Mouse (Mus musculus) spleen, adult 12 weeks (tissue): ENCODE data around the gene Fam122b.

Source experiments
- DNase-seq: peaks from one replicate; pipeline ENCODE4 v3.0.0; 2022; ENCODE audit warnings: low spot score

Fam122b gene

DNA sequence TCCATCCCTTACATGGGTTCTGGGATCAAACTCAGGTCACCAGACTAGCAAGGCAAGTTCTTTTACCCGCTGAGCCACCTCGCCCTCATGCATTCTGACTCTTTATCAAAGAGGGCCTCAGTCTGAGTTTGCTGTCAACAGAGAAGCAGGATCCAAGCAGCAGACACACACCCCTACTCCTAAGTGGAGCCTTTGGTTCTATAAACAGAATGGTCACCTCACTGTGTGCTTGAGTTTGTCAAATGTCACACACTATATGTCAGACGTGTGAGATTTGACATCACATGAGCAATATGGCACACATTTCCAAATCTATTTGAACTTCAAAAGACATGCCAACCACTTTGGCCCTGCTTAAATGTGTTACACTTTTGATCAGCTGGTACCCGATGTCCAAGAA, 71.9 kb downstream of the Fam122b start:
- DNase-seq = no peak

DNA sequence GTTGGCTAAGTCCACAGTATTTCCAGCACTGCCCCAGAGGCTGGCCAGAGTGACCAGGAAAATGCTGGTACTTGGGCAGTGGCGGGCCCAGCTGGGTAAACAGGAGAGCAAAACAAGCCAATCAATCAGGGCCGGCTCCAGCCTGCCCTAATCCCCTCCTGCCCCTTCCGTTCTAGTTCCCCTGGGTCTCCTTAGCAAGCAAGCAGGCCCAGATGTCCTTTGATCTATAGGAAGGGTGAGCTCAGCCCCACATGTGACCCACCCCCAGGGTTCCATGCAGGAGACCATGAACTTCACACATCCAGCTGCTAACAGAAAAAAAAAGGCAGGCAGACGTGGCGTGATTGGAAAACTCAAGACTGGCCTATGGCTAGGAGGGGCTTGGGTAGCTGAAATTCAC, 73.2 kb downstream of the Fam122b start:
- no peak for DNase-seq
